Mouse (Mus musculus) lung, embryonic 14.5 days (tissue): ENCODE results near the gene Tspan11. TPM values are rescaled to one million over a fixed set of nuclear protein-coding genes. Genes with fewer than 3 reads are reported as not detected.
A peak's percentile ranks its signal among the peaks of the same experiment; 100 is the strongest.

Experiments
- ATAC-seq: fragments of 200-750 bp; cut with Nextera tagmentation; 2 replicates; pipeline ENCODE4 v1.8.0; 2017; ENCODE audit warnings: mild to moderate bottlenecking, moderate TSS enrichment, moderate library complexity; ENCODE audit not compliant: insufficient read depth
- DNase-seq: peaks from one replicate; pipeline ENCODE4 v3.0.0-alpha.2; 2015
- H3K27ac ChIP-seq: fragments of 300-500 bp; sonication (generic); 2 replicates; pipeline ENCODE4 v1.5.1; 2014; ENCODE audit warnings: low read depth, mild to moderate bottlenecking, moderate library complexity
- H3K27me3 ChIP-seq: fragments of 300-500 bp; sonication (generic); 2 replicates; pipeline ENCODE4 v1.6.1; 2014; ENCODE audit warnings: low read length, control low read depth; ENCODE audit not compliant: insufficient read depth
- H3K36me3 ChIP-seq: fragments of 300-500 bp; sonication (generic); 2 replicates; pipeline ENCODE4 v1.6.1; 2014; ENCODE audit warnings: control low read depth; ENCODE audit not compliant: insufficient read depth
- H3K4me1 ChIP-seq: fragments of 300-500 bp; sonication (generic); 2 replicates; pipeline ENCODE4 v1.6.1; 2014; ENCODE audit warnings: antibody characterized with exemption, control low read depth; ENCODE audit not compliant: insufficient read depth
- H3K4me2 ChIP-seq: fragments of 300-500 bp; sonication (generic); 2 replicates; pipeline ENCODE4 v1.6.1; 2014; ENCODE audit warnings: mild to moderate bottlenecking
- H3K4me3 ChIP-seq: fragments of 300-500 bp; sonication (generic); 2 replicates; pipeline ENCODE4 v1.5.1; 2014; ENCODE audit warnings: low read depth, low read length
- H3K9ac ChIP-seq: fragments of 300-500 bp; sonication (generic); 2 replicates; pipeline ENCODE4 v1.6.1; 2014
- H3K9me3 ChIP-seq: fragments of 300-500 bp; sonication (generic); 2 replicates; pipeline ENCODE4 v1.6.1; 2016; ENCODE audit warnings: low read depth, low read length, control low read depth
- CTCF ChIP-seq: IDR thresholded peaks from 2 replicates; pipeline ENCODE4 v1.5.1; 2016; ENCODE audit warnings: antibody characterized with exemption, low read depth
- WGBS: fragments of 180-500 bp; shearing (Covaris S2); extraction: QIAGEN DNeasy Blood & Tissue Kit; methylation state at CpG from one replicate; pipeline ENCODE4 v1.1.7; 2014; 5-methylcytosine and 5-hydroxymethylcytosine counted together
- polyA plus RNA-seq: library from polyadenylated mRNA; unstranded; fragments of >200 nt; fragmentation: Nextera tagmentation; extraction: Ambion mirVana; gene quantifications from 2 replicates; pipeline ENCODE4 v1.2.1, GENCODE M21; 2014

Tspan11 gene
- polyA plus RNA-seq, 1 experiment from 2014 or later = 22.5 TPM

- H3K4me2 ChIP-seq = no peak overlapping the region
- no peaks in the 10 kb centered on the region for H3K27me3 ChIP-seq
- WGBS = 56% methylated on average over 5 of the region's 5 CpGs
- H3K4me3 ChIP-seq = no peak overlapping the region
- DNase-seq (no peak), ATAC-seq (no peak)
- H3K9ac ChIP-seq = no peak overlapping the region
- H3K36me3 ChIP-seq = peaks cover 12% of the 10 kb centered on the region
- no peak overlapping the region for H3K27ac ChIP-seq
- H3K9me3 ChIP-seq = no peaks in the 10 kb centered on the region
- no peak for TF ChIP-seq CTCF
- peaks cover 4% of the 10 kb centered on the region; the same call in 1 of the 2 replicates for H3K4me1 ChIP-seq
These were observed 83.5 kb downstream of the Tspan11 start for GRCm38 (mm10) chr6:127970848-127971247.

- no peak for TF ChIP-seq CTCF
- no peak for ATAC-seq
- 77% methylated on average over 5 of the region's 5 CpGs for WGBS
- Histone ChIP-seq H3K9me3 (no peaks in the 10 kb centered on the region), H3K9ac (no peak overlapping the region), H3K27me3 (no peaks in the 10 kb centered on the region), H3K4me3 (no peak overlapping the region), H3K36me3 (peaks cover 3% of the 10 kb centered on the region; the same call in 1 of the 2 replicates), H3K4me1 (peaks cover 4% of the 10 kb centered on the region; the same call in 1 of the 2 replicates), H3K27ac (no peak overlapping the region), H3K4me2 (no peak overlapping the region)
- no peak for DNase-seq
These were observed 84.5 kb downstream of the Tspan11 start for GRCm38 (mm10) chr6:127971931-127972330.

- 45% methylated on average over 6 of the region's 6 CpGs for WGBS
- Histone ChIP-seq H3K27me3 (no peaks in the 10 kb centered on the region), H3K4me2 (no peak overlapping the region), H3K9ac (no peak overlapping the region), H3K27ac (0 out of 2 replicates have a peak overlapping the region, but pooled peaks have one; percentile 1), H3K4me3 (no peak overlapping the region), H3K4me1 (peaks cover 4% of the 10 kb centered on the region; the same call in 1 of the 2 replicates), H3K36me3 (peaks cover 3% of the 10 kb centered on the region; the same call in 1 of the 2 replicates), H3K9me3 (no peaks in the 10 kb centered on the region)
- DNase-seq (no peak), ATAC-seq (no peak)
- TF ChIP-seq CTCF = no peak
These were observed 86.2 kb downstream of the Tspan11 start for GRCm38 (mm10) chr6:127973553-127973952.

GRCm38 (mm10) chr6:127974000-127974399, 86.6 kb downstream of the Tspan11 start:
- H3K9me3 ChIP-seq = no peaks in the 10 kb centered on the region
- H3K4me3 ChIP-seq = no peak overlapping the region
- peak; percentile 57; the same call in 1 of the 2 replicates for ATAC-seq
- peaks cover 4% of the 10 kb centered on the region; the same call in 1 of the 2 replicates for H3K4me1 ChIP-seq
- H3K27me3 ChIP-seq = no peaks in the 10 kb centered on the region
- peaks cover 3% of the 10 kb centered on the region; the same call in 1 of the 2 replicates for H3K36me3 ChIP-seq
- DNase-seq = peak; percentile 47
- no peak overlapping the region for H3K4me2 ChIP-seq
- WGBS = 39% methylated on average over 9 of the region's 9 CpGs
- H3K9ac ChIP-seq = no peak overlapping the region
- H3K27ac ChIP-seq = 0 out of 2 replicates have a peak overlapping the region, but pooled peaks have one; percentile 1
- no peak for TF ChIP-seq CTCF

GRCm38 (mm10) chr6:127976695-127977094, 89.3 kb downstream of the Tspan11 start:
- 79% methylated on average over 6 of the region's 6 CpGs for WGBS
- Histone ChIP-seq H3K4me1 (peaks cover 12% of the 10 kb centered on the region), H3K27ac (no peak overlapping the region), H3K9ac (no peak overlapping the region), H3K4me3 (no peak overlapping the region), H3K9me3 (no peaks in the 10 kb centered on the region), H3K36me3 (peaks cover 3% of the 10 kb centered on the region; the same call in 1 of the 2 replicates), H3K27me3 (no peaks in the 10 kb centered on the region), H3K4me2 (no peak overlapping the region)
- DNase-seq (no peak), ATAC-seq (no peak)
- TF ChIP-seq CTCF = no peak

- Histone ChIP-seq H3K4me1 (peaks cover 13% of the 10 kb centered on the region; the same call in 1 of the 2 replicates), H3K27ac (no peak overlapping the region), H3K9me3 (no peaks in the 10 kb centered on the region), H3K36me3 (peaks cover 3% of the 10 kb centered on the region; the same call in 1 of the 2 replicates), H3K4me2 (no peak overlapping the region), H3K4me3 (no peak overlapping the region), H3K9ac (no peak overlapping the region), H3K27me3 (no peaks in the 10 kb centered on the region)
- DNase-seq (no peak), ATAC-seq (no peak)
- WGBS = 71% methylated on average over 20 of the region's 20 CpGs
- no peak for TF ChIP-seq CTCF
These were observed 91.6 kb downstream of the Tspan11 start for GRCm38 (mm10) chr6:127978941-127979340.

GRCm38 (mm10) chr6:127979831-127980230, 92.4 kb downstream of the Tspan11 start:
- Histone ChIP-seq H3K4me1 (peaks cover 10% of the 10 kb centered on the region; the same call in 1 of the 2 replicates), H3K9ac (no peak overlapping the region), H3K9me3 (no peaks in the 10 kb centered on the region), H3K36me3 (no peaks in the 10 kb centered on the region), H3K27me3 (no peaks in the 10 kb centered on the region), H3K4me2 (no peak overlapping the region), H3K27ac (no peak overlapping the region), H3K4me3 (no peak overlapping the region)
- 94% methylated on average over 5 of the region's 5 CpGs for WGBS
- no peak for TF ChIP-seq CTCF
- ATAC-seq (no peak), DNase-seq (no peak)
